Mouse (Mus musculus): ENCODE results near the gene Ltb4r2.

GRCm38 (mm10) chr14:55735334-55735733 is 25.9 kb upstream of the Ltb4r2 start:
- no peak for TF ChIP-seq POLR2A (IDR thresholded peaks at IDR 0.05; ENCODE audit: borderline replicate concordance, extremely low read depth, low read depth, low read length)
- TF ChIP-seq CTCF (IDR thresholded peaks at IDR 0.05; ENCODE audit: insufficient read depth, low read length), result no peak
